Mouse (Mus musculus): ENCODE data around the gene Vps8. TPM values are rescaled to one million over a fixed set of nuclear protein-coding genes. Genes with fewer than 3 reads are reported as not detected.

Gene Vps8
- polyA plus RNA-seq, 1 experiment = 19.4 TPM

GRCm38 (mm10) chr16:21376316-21376715, 46.6 kb upstream of the Vps8 start:
- no peaks in the 10 kb centered on the region for H3K27me3 ChIP-seq (ENCODE audit: control insufficient read depth, insufficient read depth, insufficient read length)
- no peak for TF ChIP-seq POLR2A (IDR thresholded peaks at IDR 0.05; ENCODE audit: insufficient read length, low read depth)
- TF ChIP-seq TCF3 (IDR thresholded peaks at IDR 0.05; ENCODE audit: insufficient read length, low read depth) = no peak
- TF ChIP-seq POLR2AphosphoS2 (IDR thresholded peaks at IDR 0.05; ENCODE audit: insufficient read length, low read depth) = no peak
- no peak for TF ChIP-seq MYOG (IDR thresholded peaks at IDR 0.05; ENCODE audit: control insufficient read depth in 1 of 3, insufficient read depth in 1 of 3, insufficient read length in 2 of 3, low read depth in 2 of 3)
- TF ChIP-seq REST (IDR thresholded peaks at IDR 0.05; ENCODE audit: insufficient read depth, insufficient read length) = no peak
- no peak for TF ChIP-seq E2F4 (IDR thresholded peaks at IDR 0.05; ENCODE audit: insufficient read depth)
- no peak for TF ChIP-seq SRF (IDR thresholded peaks at IDR 0.05; ENCODE audit: control insufficient read depth, insufficient read length, low read depth)
- no peaks in the 10 kb centered on the region for H3K79me2 ChIP-seq (ENCODE audit: control insufficient read depth, insufficient read depth)
- H3K36me3 ChIP-seq (ENCODE audit: control insufficient read depth, insufficient read depth) = no peaks in the 10 kb centered on the region
- H3ac ChIP-seq (ENCODE audit: control insufficient read depth, insufficient read length) = no peak overlapping the region
- no peak overlapping the region for H3K4me3 ChIP-seq
- H3K4me2 ChIP-seq (ENCODE audit: low read depth) = no peak overlapping the region

- H3K79me2 ChIP-seq (ENCODE audit: control insufficient read depth, insufficient read depth) = no peaks in the 10 kb centered on the region
- H3K4me3 ChIP-seq = no peak overlapping the region
- TF ChIP-seq E2F4 (IDR thresholded peaks at IDR 0.05; ENCODE audit: insufficient read depth) (no peak), MAX (IDR thresholded peaks at IDR 0.05; ENCODE audit: low read depth) (no peak)
- H3ac ChIP-seq (ENCODE audit: control insufficient read depth, insufficient read length) = no peak overlapping the region
- H3K27me3 ChIP-seq (ENCODE audit: control insufficient read depth, insufficient read depth, insufficient read length) = no peaks in the 10 kb centered on the region
- H3K4me2 ChIP-seq (ENCODE audit: low read depth) = no peak overlapping the region
- no peaks in the 10 kb centered on the region for H3K36me3 ChIP-seq (ENCODE audit: control insufficient read depth, insufficient read depth)
Observed at GRCm38 (mm10) chr16:21376949-21377604, 45.8 kb upstream of the Vps8 start.

- H3K4me3 ChIP-seq = no peak overlapping the region
- H3ac ChIP-seq (ENCODE audit: control insufficient read depth, insufficient read length) = no peak overlapping the region
- H3K79me2 ChIP-seq (ENCODE audit: control insufficient read depth, insufficient read depth) = no peaks in the 10 kb centered on the region
- TF ChIP-seq REST (IDR thresholded peaks at IDR 0.05; ENCODE audit: insufficient read depth, insufficient read length) = no peak
- no peak for TF ChIP-seq MYOD1 (IDR thresholded peaks at IDR 0.05; ENCODE audit: control insufficient read depth in 1 of 3, insufficient read length in 2 of 3, low read depth in 2 of 3)
- no peak for TF ChIP-seq MAX (IDR thresholded peaks at IDR 0.05; ENCODE audit: low read depth)
- no peak for TF ChIP-seq TCF12 (IDR thresholded peaks at IDR 0.05; ENCODE audit: insufficient read depth, poor library complexity, severe bottlenecking)
- no peak for TF ChIP-seq USF1 (IDR thresholded peaks at IDR 0.05; ENCODE audit: low read depth)
- no peak for TF ChIP-seq E2F4 (IDR thresholded peaks at IDR 0.05; ENCODE audit: insufficient read depth)
- TF ChIP-seq CEBPB (IDR thresholded peaks at IDR 0.05; ENCODE audit: insufficient read depth, poor library complexity, severe bottlenecking) = no peak
- no peak for TF ChIP-seq TCF3 (IDR thresholded peaks at IDR 0.05; ENCODE audit: insufficient read length, low read depth)
- TF ChIP-seq POLR2A (IDR thresholded peaks at IDR 0.05; ENCODE audit: insufficient read length, low read depth) = no peak
- TF ChIP-seq SRF (IDR thresholded peaks at IDR 0.05; ENCODE audit: control insufficient read depth, insufficient read length, low read depth) = no peak
- TF ChIP-seq POLR2AphosphoS2 (IDR thresholded peaks at IDR 0.05; ENCODE audit: insufficient read length, low read depth) = no peak
- TF ChIP-seq MYOG (IDR thresholded peaks at IDR 0.05; ENCODE audit: control insufficient read depth in 1 of 3, insufficient read depth in 1 of 3, insufficient read length in 2 of 3, low read depth in 2 of 3) = no peak
- no peaks in the 10 kb centered on the region for H3K36me3 ChIP-seq (ENCODE audit: control insufficient read depth, insufficient read depth)
- no peak overlapping the region for H3K4me2 ChIP-seq (ENCODE audit: low read depth)
- no peaks in the 10 kb centered on the region for H3K27me3 ChIP-seq (ENCODE audit: control insufficient read depth, insufficient read depth, insufficient read length)
Observed at GRCm38 (mm10) chr16:21377605-21377968, 45.3 kb upstream of the Vps8 start.

- Histone ChIP-seq H3ac (ENCODE audit: control insufficient read depth, insufficient read length) (no peak overlapping the region), H3K27me3 (ENCODE audit: control insufficient read depth, insufficient read depth, insufficient read length) (no peaks in the 10 kb centered on the region), H3K36me3 (ENCODE audit: control insufficient read depth, insufficient read depth) (no peaks in the 10 kb centered on the region), H3K4me2 (ENCODE audit: low read depth) (no peak overlapping the region), H3K79me2 (ENCODE audit: control insufficient read depth, insufficient read depth) (no peaks in the 10 kb centered on the region), H3K4me3 (no peak overlapping the region)
- no peak for TF ChIP-seq CEBPB (IDR thresholded peaks at IDR 0.05; ENCODE audit: insufficient read depth, poor library complexity, severe bottlenecking)
- TF ChIP-seq MYOG (IDR thresholded peaks at IDR 0.05; ENCODE audit: control insufficient read depth in 1 of 3, insufficient read depth in 1 of 3, insufficient read length in 2 of 3, low read depth in 2 of 3) = no peak
- no peak for TF ChIP-seq POLR2AphosphoS2 (IDR thresholded peaks at IDR 0.05; ENCODE audit: insufficient read length, low read depth)
- TF ChIP-seq SRF (IDR thresholded peaks at IDR 0.05; ENCODE audit: control insufficient read depth, insufficient read length, low read depth) = no peak
- TF ChIP-seq USF1 (IDR thresholded peaks at IDR 0.05; ENCODE audit: low read depth) = no peak
- TF ChIP-seq TCF3 (IDR thresholded peaks at IDR 0.05; ENCODE audit: insufficient read length, low read depth) = no peak
- no peak for TF ChIP-seq MAX (IDR thresholded peaks at IDR 0.05; ENCODE audit: low read depth)
- no peak for TF ChIP-seq E2F4 (IDR thresholded peaks at IDR 0.05; ENCODE audit: insufficient read depth)
- TF ChIP-seq POLR2A (IDR thresholded peaks at IDR 0.05; ENCODE audit: insufficient read length, low read depth) = no peak
- no peak for TF ChIP-seq TCF12 (IDR thresholded peaks at IDR 0.05; ENCODE audit: insufficient read depth, poor library complexity, severe bottlenecking)
- no peak for TF ChIP-seq REST (IDR thresholded peaks at IDR 0.05; ENCODE audit: insufficient read depth, insufficient read length)
- TF ChIP-seq MYOD1 (IDR thresholded peaks at IDR 0.05; ENCODE audit: control insufficient read depth in 1 of 3, insufficient read length in 2 of 3, low read depth in 2 of 3) = no peak
Observed at GRCm38 (mm10) chr16:21381469-21381868, 41.4 kb upstream of the Vps8 start.

- Histone ChIP-seq H3K4me3 (no peak overlapping the region), H3K4me2 (ENCODE audit: low read depth) (peak overlapping the region; percentile 12), H3K79me2 (ENCODE audit: control insufficient read depth, insufficient read depth) (no peaks in the 10 kb centered on the region), H3ac (ENCODE audit: control insufficient read depth, insufficient read length) (no peak overlapping the region), H3K27me3 (ENCODE audit: control insufficient read depth, insufficient read depth, insufficient read length) (no peaks in the 10 kb centered on the region), H3K36me3 (ENCODE audit: control insufficient read depth, insufficient read depth) (no peaks in the 10 kb centered on the region)
- no peak for TF ChIP-seq USF1 (IDR thresholded peaks at IDR 0.05; ENCODE audit: low read depth)
- no peak for TF ChIP-seq TCF3 (IDR thresholded peaks at IDR 0.05; ENCODE audit: insufficient read length, low read depth)
- TF ChIP-seq POLR2A (IDR thresholded peaks at IDR 0.05; ENCODE audit: insufficient read length, low read depth) = no peak
- TF ChIP-seq MYOD1 (IDR thresholded peaks at IDR 0.05; ENCODE audit: control insufficient read depth in 1 of 3, insufficient read length in 2 of 3, low read depth in 2 of 3) = no peak
- no peak for TF ChIP-seq MAX (IDR thresholded peaks at IDR 0.05; ENCODE audit: low read depth)
- TF ChIP-seq CEBPB (IDR thresholded peaks at IDR 0.05; ENCODE audit: insufficient read depth, poor library complexity, severe bottlenecking) = no peak
- no peak for TF ChIP-seq MYOG (IDR thresholded peaks at IDR 0.05; ENCODE audit: control insufficient read depth in 1 of 3, insufficient read depth in 1 of 3, insufficient read length in 2 of 3, low read depth in 2 of 3)
- TF ChIP-seq REST (IDR thresholded peaks at IDR 0.05; ENCODE audit: insufficient read depth, insufficient read length) = no peak
- TF ChIP-seq SRF (IDR thresholded peaks at IDR 0.05; ENCODE audit: control insufficient read depth, insufficient read length, low read depth) = no peak
- no peak for TF ChIP-seq TCF12 (IDR thresholded peaks at IDR 0.05; ENCODE audit: insufficient read depth, poor library complexity, severe bottlenecking)
- TF ChIP-seq E2F4 (IDR thresholded peaks at IDR 0.05; ENCODE audit: insufficient read depth) = no peak
- no peak for TF ChIP-seq POLR2AphosphoS2 (IDR thresholded peaks at IDR 0.05; ENCODE audit: insufficient read length, low read depth)
Observed at GRCm38 (mm10) chr16:21382152-21382911, 40.6 kb upstream of the Vps8 start.
